Mouse (Mus musculus): ENCODE results near the gene Cntd1. TPM values are rescaled to one million over a fixed set of nuclear protein-coding genes. Genes with fewer than 3 reads are reported as not detected.

The Cntd1 gene
- total and polyA plus RNA-seq, 3 experiments: 0.96 to 2.5 (median 0.98) TPM

DNA sequence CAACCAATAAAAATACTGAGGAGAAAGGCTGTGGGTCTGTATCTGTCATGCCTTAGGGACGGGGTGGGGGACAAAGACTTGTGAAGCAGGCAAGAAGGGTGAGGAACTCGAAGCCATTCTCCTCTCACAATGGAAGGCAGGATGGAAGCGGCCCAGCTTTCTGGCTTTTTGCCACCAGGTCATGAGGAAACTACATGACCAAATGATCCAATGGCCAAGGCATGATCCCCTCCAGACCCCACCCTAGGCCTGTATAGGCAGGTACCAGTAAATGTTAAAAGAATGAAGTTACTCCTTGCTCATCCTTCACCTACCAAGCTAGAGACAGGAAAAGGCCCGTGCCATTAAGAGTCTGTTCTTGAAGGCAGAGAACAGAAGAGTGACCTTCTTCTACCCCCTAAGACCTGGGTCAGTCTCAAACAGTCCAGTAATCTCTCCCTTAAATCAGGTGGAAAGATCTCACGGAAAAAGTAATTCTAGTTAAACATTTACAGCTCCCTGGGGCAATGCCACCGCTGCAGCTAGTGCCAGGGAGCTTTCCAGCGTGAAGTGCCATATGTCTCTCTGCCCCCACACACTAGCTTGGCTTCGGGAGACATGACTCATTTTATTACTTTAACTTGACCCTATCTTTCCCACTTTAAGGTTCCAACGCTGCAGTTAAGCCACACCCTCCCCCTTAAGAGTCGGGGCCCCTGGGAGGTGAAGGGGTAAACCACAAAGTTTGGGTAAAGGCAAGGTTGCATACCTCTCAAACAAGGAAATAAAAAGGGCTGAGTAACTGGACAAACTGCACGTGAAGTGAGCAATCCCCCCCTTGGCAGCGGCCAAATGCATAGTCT, 1.2 kb upstream of the Cntd1 start (continued):
- no peak for TF ChIP-seq USF2 (conservative IDR thresholded peaks at IDR 0.05; ENCODE audit: low read depth, low read length)
- TF ChIP-seq MAFK (IDR thresholded peaks at IDR 0.05; ENCODE audit: insufficient replicate concordance, low read length): no peak
- 0 out of 2 replicates have a peak, but pooled peaks have one; percentile 13 for TF ChIP-seq NRF1 (IDR thresholded peaks at IDR 0.05; ENCODE audit: low read depth, low read length)
- no peak for TF ChIP-seq E2F4 (IDR thresholded peaks at IDR 0.05; ENCODE audit: insufficient replicate concordance, low read depth, low read length)
- no peak for TF ChIP-seq UBTF (IDR thresholded peaks at IDR 0.05; ENCODE audit: low read depth, low read length)
- peak; percentile 84 for TF ChIP-seq BHLHE40 (IDR thresholded peaks at IDR 0.05; ENCODE audit: low read depth, low read length)
- TF ChIP-seq POLR2AphosphoS2 (IDR thresholded peaks at IDR 0.05; ENCODE audit: low read depth, low read length): no peak
- peak; percentile 34; the same call in 1 of the 2 replicates for TF ChIP-seq JUN (IDR thresholded peaks at IDR 0.05; ENCODE audit: insufficient read depth, low read depth, low read length)
- no peak; the same call in 1 of the 2 replicates for TF ChIP-seq SIN3A (IDR thresholded peaks at IDR 0.05; ENCODE audit: low read length)

GRCm38 (mm10) chr11:101279193-101279569, 369 bp downstream of the Cntd1 start:
- H3K27me3 ChIP-seq (replicated peaks): no peaks in the 10 kb centered on the region
- TF ChIP-seq JUN (IDR thresholded peaks at IDR 0.05; ENCODE audit: insufficient read depth, low read depth, low read length): no peak
- no peak for TF ChIP-seq ELF1 (IDR thresholded peaks at IDR 0.05; ENCODE audit: low read depth, low read length)
- no peak for TF ChIP-seq IRF4 (IDR thresholded peaks at IDR 0.05; ENCODE audit: low read depth, low read length)
- TF ChIP-seq MAZ (IDR thresholded peaks at IDR 0.05; ENCODE audit: low read depth, low read length): no peak
- no peak for TF ChIP-seq ZC3H11A (IDR thresholded peaks at IDR 0.05; ENCODE audit: low read depth, low read length)
- TF ChIP-seq USF2 (conservative IDR thresholded peaks at IDR 0.05; ENCODE audit: low read depth, low read length): no peak
- TF ChIP-seq RCOR1 (conservative IDR thresholded peaks at IDR 0.05; ENCODE audit: low read depth, low read length): no peak
- in situ Hi-C loops (cut with MboI; ENCODE audit: low pct_ligation_motif_present, low pct_unique_long_range_greater_than_20kb, low sequenced_read_pairs): no loop called here
- H3K79me2 ChIP-seq (replicated peaks; ENCODE audit: control insufficient read depth, extremely low read depth, insufficient read depth, poor library complexity, severe bottlenecking): no peaks in the 10 kb centered on the region; the same call in 1 of the 2 replicates
- no peak overlapping the region for H3K27ac ChIP-seq (ENCODE audit: insufficient read depth, low read depth)
- peaks cover 16 to 42% of the 10 kb centered on the region in 2 experiments for H3K4me1 ChIP-seq (ENCODE audit: control insufficient read depth in 1 of 2, insufficient read depth in 2 of 2)
- no peak for DNase-seq (ENCODE audit: extremely low read depth)
- H3K36me3 ChIP-seq (replicated peaks in 1 of 2; ENCODE audit: control insufficient read depth in 1 of 2, insufficient read depth in 1 of 2, low read length in 1 of 2): peaks cover 14 to 43% of the 10 kb centered on the region in 2 experiments
- peak overlapping the region in 1 of 3 experiments; percentile 77 for H3K4me3 ChIP-seq (replicated peaks in 1 of 3; ENCODE audit: low read depth in 2 of 3, low read length in 2 of 3, poor library complexity in 1 of 3)
- no peak overlapping the region for H3K9ac ChIP-seq (ENCODE audit: insufficient read depth, low read depth)
- no peaks in the 10 kb centered on the region for H3K9me3 ChIP-seq (replicated peaks; ENCODE audit: low read length)
- dilution Hi-C loops (cut with MboI; ENCODE audit: extremely low pct_ligation_motif_present, extremely low pct_unique_long_range_greater_than_20kb, low sequenced_read_pairs): no loop called here
- H3K4me2 ChIP-seq (ENCODE audit: insufficient read depth, low read depth, poor library complexity, severe bottlenecking): peak overlapping the region; percentile 9; the same call in 1 of the 2 replicates

DNA sequence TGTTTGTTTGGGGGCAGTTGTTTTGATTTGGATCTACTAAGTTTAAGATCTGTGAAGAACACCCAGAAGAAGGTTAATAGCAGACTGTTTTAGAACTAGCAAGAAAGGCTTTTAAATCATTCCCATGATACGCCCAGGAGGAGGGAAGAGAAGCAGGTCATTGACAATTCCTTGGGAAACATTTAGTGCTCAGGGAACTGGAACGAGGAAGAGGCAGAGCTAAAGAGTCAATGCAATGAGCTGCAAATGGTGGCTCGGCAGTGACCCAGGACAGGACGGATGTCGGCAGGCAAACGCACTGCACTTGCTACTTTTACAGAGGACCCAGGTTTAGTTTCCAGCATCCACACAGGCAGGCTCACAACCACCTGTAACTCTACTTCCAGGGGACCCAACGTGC, 2.0 kb downstream of the Cntd1 start:
- H3K9me3 ChIP-seq (replicated peaks; ENCODE audit: low read length): no peaks in the 10 kb centered on the region
- H3K27ac ChIP-seq (ENCODE audit: insufficient read depth, low read depth): no peak overlapping the region
- in situ Hi-C loops (cut with MboI; ENCODE audit: low pct_ligation_motif_present, low pct_unique_long_range_greater_than_20kb, low sequenced_read_pairs) (no loop called here), dilution Hi-C loops (cut with MboI; ENCODE audit: extremely low pct_ligation_motif_present, extremely low pct_unique_long_range_greater_than_20kb, low sequenced_read_pairs) (no loop called here)
- no peak for TF ChIP-seq ETS1 (conservative IDR thresholded peaks at IDR 0.05; ENCODE audit: low read depth, low read length)
- TF ChIP-seq KAT2A (IDR thresholded peaks at IDR 0.05; ENCODE audit: insufficient replicate concordance, low read length): no peak
- no peak for TF ChIP-seq ZC3H11A (IDR thresholded peaks at IDR 0.05; ENCODE audit: low read depth, low read length)
- no peak for TF ChIP-seq E2F4 (IDR thresholded peaks at IDR 0.05; ENCODE audit: insufficient replicate concordance, low read depth, low read length)
- no peak for TF ChIP-seq EP300 (IDR thresholded peaks at IDR 0.05; ENCODE audit: low read length)
- no peak for TF ChIP-seq ZNF384 (IDR thresholded peaks at IDR 0.05; ENCODE audit: low read depth, low read length)
- TF ChIP-seq ZKSCAN1 (IDR thresholded peaks at IDR 0.05; ENCODE audit: borderline replicate concordance, low read depth, low read length): no peak
- no peaks in the 10 kb centered on the region for H3K27me3 ChIP-seq (replicated peaks)
- H3K4me2 ChIP-seq (ENCODE audit: insufficient read depth, low read depth, poor library complexity, severe bottlenecking): no peak overlapping the region
- DNase-seq (ENCODE audit: extremely low read depth): no peak
- no peak overlapping the region for H3K4me3 ChIP-seq (replicated peaks in 1 of 3; ENCODE audit: low read depth in 2 of 3, low read length in 2 of 3, poor library complexity in 1 of 3)
- peaks cover 16 to 42% of the 10 kb centered on the region in 2 experiments for H3K4me1 ChIP-seq (ENCODE audit: control insufficient read depth in 1 of 2, insufficient read depth in 2 of 2)
- no peaks in the 10 kb centered on the region; the same call in 1 of the 2 replicates for H3K79me2 ChIP-seq (replicated peaks; ENCODE audit: control insufficient read depth, extremely low read depth, insufficient read depth, poor library complexity, severe bottlenecking)
- H3K36me3 ChIP-seq (replicated peaks in 1 of 2; ENCODE audit: control insufficient read depth in 1 of 2, insufficient read depth in 1 of 2, low read length in 1 of 2): peaks cover 14 to 47% of the 10 kb centered on the region in 2 experiments
- no peak overlapping the region for H3K9ac ChIP-seq (ENCODE audit: insufficient read depth, low read depth)
